ENCODE assay signal across 18 mouse cellular contexts in the genomic region with DNA sequence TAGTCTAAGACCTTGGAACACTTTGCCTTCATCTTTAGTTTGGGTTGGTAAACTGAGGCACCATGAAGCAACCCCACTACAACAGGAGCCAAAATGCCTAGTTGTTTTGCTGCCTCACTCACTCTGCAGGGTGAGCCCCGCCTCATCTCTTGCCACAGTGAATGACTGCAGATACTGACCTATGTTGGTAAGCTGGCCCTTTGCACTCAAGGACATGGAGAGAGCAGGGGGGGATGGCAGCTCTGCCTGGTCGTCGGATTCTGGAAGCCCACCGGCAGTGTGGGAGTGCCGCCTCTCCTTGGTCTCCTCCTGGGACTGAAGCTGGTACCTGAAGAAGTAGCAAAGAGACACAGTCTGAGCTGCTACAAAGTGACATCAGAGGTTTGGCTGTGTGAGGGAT.
"Had no signal": no experiment of that assay in that cellular context is flagged by ENCODE, and none has a peak within 500 bp of the region (broad histone marks: within the 10 kb centered on the region; RNA-seq: fewer than 3 reads in every experiment).

No protein-coding gene starts in this region.

- ATAC-seq: liver, postnatal 0 days; midbrain, embryonic 13.5 days; midbrain, embryonic 15.5 days had no signal

- H3K27ac ChIP-seq: lung, embryonic 15.5 days; macrophage; midbrain, embryonic 13.5 days; midbrain, embryonic 15.5 days; neural tube, embryonic 13.5 days; neural tube, embryonic 15.5 days had no signal

- H3K9ac ChIP-seq: liver, postnatal 0 days; lung, embryonic 15.5 days; midbrain, embryonic 13.5 days; midbrain, embryonic 15.5 days; neural tube, embryonic 13.5 days; neural tube, embryonic 15.5 days had no signal

- H3K27me3 ChIP-seq: lung, embryonic 15.5 days; midbrain, embryonic 13.5 days; midbrain, embryonic 15.5 days; neural tube, embryonic 13.5 days; neural tube, embryonic 15.5 days had no signal

- H3K4me3 ChIP-seq: lung, embryonic 15.5 days; midbrain, embryonic 13.5 days; midbrain, embryonic 15.5 days; neural tube, embryonic 13.5 days; neural tube, embryonic 15.5 days had no signal

- H3K9me3 ChIP-seq: lung, embryonic 15.5 days; midbrain, embryonic 13.5 days; midbrain, embryonic 15.5 days; neural tube, embryonic 13.5 days; neural tube, embryonic 15.5 days had no signal

- H3K4me2 ChIP-seq: lung, embryonic 15.5 days; midbrain, embryonic 11.5 days; midbrain, embryonic 13.5 days; midbrain, embryonic 15.5 days; neural tube, embryonic 13.5 days; neural tube, embryonic 15.5 days had no signal

- H3K4me1 ChIP-seq: midbrain, embryonic 13.5 days; midbrain, embryonic 15.5 days; neural tube, embryonic 13.5 days had no signal

- DNase-seq: liver, postnatal 0 days; lung, adult 2 months; lung, postnatal 14 days; retina, postnatal 1 day; right cerebral cortex, adult 18-20 months; right cerebral cortex, postnatal 25 days; right cerebral cortex, postnatal 4 days; spleen, adult 18-20 months; thymus, adult 18-20 months; thymus, postnatal 14 days; thymus, postnatal 36 days had no signal
